Mouse (Mus musculus) thymus, postnatal 10 days (tissue): Measurements from ENCODE around the gene Adamts1.

Experiments used
- DNase-seq, 2 experiments: peaks; one replicate each; pipeline ENCODE4 v3.0.0; 2021; ENCODE audit warnings: low spot score in 2 of 2

Adamts1 gene

GRCm38 (mm10) chr16:85765697-85766096 is 37.2 kb downstream of the Adamts1 start:
- no peak for DNase-seq

- DNase-seq, result no peak
Measured at GRCm38 (mm10) chr16:85765167-85765566, 37.7 kb downstream of the Adamts1 start.

DNA sequence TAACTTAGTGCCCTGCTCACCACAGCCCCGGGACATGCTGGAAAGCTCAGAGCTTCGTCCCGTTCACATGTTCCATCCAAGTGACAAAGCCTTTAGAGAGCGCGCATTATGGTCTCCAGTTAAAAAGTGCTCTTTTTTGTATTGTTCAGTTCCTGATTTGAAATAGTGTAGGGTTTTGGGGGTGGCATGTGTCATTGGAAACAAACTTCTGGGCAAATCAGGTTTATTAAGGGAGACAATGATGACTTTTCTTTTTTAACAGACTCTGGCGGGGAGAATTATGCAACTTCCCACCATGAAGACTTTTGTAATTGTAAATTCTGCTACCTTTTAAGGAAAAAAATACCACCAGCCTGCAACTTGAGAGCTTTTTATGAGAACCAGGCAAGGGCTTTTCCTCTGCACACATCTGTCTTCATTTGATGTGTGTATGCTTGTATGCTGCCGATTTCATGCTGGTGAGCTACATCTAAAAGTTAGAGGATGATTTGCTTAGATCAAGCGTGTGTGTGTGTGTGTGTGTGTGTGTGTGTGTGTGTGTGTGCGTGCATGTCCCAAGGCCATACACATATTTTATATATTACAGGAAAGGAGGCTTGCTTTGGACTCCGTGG is 40.8 kb downstream of the Adamts1 start:
- DNase-seq, result no peak

DNA sequence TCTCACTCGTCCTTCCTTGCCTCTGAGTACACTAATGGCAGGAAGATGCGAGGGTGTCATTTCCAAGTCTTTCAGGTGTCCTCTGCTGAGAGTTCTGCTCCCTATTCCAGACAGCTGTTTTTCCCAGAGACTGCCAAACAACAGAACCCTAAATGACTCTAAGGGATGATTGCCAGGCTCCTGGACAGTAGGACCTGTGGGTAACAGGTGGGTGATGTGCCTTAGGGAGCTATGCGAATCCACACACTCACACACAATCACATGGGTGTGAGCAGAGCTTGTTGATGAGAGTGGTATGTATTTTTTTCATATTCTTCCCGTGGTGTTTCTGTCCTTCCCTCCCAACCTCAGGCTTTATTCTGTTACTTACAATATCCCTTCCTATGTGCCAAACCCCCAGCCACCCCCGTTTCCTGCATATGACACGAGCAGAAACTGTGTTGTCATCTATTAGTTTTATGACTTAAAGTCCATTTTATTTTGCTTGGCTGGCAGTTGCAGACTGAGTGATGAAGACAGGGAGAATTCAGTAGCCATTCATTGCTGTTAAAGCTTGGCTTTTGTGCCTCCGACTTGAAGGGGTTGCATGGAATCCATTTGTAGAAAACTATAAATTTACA is 41.8 kb downstream of the Adamts1 start:
- no peak for DNase-seq

DNA sequence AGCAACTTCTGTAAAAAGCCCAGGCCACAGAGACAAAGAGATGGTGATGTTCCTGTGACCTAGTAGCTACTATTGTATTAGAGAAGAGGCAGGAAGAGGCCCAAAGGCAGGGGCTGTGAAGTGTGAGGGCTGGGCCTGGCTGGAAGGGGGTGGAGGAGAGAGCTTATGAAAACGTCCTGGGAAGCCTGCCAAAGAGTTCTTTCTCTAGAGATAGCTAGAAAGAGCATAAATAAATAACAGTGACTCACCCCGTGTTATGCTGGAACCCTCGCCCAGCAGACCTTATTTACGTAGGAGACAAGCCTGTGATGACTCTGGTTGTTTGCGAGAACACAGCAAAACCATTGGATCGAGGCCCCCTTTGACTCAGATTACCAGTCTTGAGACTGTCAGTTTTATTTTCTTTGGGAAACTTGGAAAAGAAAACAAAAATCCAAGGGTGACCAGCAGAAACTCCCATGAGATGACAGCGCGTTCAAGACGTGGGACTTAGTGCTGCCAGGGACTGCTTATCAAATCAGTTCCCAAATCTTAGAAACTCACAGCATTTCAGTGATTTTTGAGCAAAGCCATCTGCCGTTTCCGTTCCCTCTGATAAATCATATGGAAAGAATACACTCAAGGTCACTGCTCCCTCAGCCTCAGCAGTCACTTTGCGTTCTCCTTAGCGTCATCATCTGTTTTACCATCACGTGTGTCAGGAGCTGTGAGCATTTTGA is 46.7 kb downstream of the Adamts1 start:
- DNase-seq, result no peak

DNA sequence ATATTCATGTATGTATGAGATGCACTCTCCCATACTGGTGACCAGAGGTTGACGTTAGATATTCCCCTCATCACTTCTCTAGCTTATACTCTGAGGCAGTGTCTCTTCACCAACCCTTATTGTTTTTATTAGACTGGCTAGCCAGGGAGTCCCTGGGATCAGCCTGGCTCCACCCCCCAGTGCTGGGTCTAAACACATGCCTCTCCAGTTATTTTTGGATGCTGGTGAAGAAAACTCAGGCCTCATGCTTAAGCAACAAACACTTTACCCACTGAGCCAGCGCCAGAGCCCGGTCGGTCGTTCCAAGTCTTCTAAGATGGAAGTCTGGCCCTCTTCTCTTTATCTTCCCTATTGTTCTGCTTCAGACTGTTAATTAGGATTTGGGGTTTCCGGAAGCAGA is 53.6 kb downstream of the Adamts1 start:
- no peak for DNase-seq

DNA sequence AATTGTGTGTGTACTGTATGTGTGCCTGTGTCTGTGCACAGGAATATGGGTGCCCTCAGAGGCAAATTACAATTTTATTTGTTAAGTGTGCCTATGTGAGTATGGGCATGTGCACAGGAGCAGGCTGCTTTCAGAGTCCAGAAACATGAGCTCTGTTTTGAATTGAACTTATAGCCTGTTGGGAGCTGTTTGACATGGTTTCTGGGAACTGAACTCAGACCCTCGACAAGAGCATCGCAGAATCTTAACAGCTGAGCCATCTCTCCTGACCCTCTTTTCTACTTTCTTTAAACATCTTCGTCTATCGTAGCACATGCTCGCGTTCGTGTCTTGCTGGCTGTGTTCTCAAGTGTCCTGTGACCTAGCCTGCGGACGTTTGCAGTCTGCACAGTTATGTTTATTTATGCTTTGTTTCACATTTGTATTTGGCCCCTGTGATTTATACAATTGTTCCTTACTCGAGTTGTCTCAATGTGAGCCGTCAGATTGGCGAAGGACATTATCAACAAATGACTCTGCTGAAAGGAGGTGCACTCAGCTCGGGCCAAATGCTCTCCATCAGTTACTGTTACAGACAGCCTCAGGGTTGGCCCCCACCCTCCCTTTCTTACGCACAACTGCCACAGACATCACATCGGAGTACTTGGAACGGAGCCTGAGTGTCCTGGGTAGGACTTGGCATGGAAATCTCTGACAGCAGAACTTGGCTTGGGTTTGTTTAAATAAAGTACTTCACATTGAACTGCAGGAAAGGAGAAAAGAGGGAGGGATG is 55.1 kb downstream of the Adamts1 start:
- DNase-seq, result no peak

- DNase-seq, result no peak
Measured at GRCm38 (mm10) chr16:85746386-85746785, 56.5 kb downstream of the Adamts1 start.
